Mouse (Mus musculus): ENCODE measurements around the gene Fbln5. TPM values are rescaled to one million over a fixed set of nuclear protein-coding genes. Genes with fewer than 3 reads are reported as not detected.

The Fbln5 gene
- total RNA-seq, 2 experiments from 2014 or later = 9.2 TPM

DNA sequence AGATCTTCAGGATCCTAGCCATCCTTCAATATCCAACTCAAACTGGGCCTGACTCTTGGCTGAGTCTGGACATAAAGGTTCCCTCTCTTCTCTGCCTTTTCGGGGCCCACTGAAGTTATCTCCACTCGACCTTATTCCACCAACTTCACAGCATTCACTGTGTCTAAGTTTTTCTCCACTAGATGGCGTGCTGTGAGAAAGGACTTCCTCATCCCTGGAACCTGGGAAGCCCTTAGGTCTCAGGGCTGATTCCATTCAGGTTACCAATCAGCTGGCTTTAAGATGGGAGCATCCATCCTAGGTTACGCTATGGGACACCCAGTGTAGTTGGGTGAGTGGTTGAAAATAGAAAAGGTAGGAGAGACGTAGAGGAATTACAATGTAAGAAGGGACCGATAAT is 7.7 kb downstream of the Fbln5 start:
- no peak for DNase-seq
- intact Hi-C loops (cut with DNase I) = no loop called here

DNA sequence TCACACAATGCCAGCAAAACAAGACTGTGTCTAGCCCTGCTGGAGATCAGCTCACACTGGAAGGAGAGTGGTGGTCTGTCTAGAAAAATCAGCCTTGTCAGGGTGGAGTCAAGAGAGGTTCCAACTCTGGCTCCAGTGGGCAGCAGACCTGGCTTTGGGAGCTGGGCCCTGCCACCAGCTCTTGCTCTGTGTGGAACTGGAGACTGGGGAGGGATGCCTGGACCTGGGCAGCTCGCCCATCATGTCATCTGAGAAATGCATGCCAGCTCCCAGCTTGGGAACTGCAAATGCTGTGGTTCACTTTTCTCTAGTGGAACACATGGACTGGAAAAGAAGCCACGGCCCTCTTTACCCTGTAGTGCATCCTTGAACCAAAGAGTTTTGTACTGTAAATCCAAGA is 8.3 kb downstream of the Fbln5 start:
- DNase-seq = peak; percentile 53
- intact Hi-C loops (cut with DNase I) = no loop called here

DNA sequence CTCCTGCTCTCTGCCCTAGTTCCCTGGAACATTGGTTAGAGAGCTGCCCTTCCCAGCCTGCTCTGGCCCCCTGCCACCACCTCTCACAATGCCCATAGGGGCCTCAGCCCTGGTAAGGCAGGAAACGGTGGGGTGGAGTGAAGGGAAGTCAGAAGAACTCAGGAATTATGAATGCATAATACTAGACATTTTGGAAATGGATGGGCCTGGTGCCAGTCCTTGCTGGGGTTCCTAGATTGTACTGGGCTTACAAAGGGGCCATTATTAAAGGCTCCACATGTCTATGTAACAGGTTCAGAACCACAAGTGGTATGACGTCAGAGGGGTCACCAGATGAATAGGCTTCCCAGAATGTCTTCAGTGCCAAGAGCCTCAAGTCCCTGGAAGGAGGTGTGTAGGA is 11.5 kb downstream of the Fbln5 start:
- DNase-seq = peak; percentile 29
- intact Hi-C loops (cut with DNase I) = no loop called here

DNA sequence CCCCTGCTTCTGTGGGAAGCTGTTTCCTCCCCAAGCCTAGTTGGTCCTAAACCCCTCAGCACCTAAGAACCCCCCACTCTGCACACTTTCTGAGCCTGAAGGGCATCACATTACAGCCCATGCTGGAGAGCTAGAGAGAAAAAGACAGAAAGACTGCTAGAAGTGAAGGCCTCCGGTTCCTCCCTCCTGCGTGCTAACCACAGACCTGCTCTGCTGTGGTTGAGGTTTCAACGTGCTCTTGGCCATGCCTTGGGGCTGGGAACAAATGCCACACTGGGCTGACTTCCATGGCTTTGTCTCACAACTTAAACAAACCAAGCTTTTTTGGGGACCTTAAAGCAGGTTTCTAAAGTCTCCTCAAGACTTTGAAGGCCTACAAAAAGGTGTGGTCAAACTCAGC is 16.4 kb downstream of the Fbln5 start:
- no peak for DNase-seq
- intact Hi-C loops (cut with DNase I) = no loop called here

DNA sequence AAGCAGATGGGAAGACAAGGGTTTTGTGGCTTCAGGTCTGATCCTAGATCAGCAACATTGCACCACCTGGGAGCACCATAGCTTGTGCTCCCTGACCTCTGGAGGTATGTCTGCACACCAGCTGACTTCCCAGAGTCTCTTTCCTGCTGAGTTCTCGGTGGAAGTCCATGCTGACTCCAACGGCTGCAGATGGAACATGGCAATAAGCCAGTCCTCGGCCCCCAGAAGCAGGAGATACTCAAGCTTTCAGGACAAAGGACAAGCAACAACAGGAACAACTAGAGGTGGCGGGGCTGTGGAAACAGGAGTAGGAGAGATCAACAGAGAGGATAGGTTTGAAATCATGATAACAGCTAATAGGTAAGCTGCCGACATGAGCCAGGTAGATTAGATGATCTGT is 17.1 kb downstream of the Fbln5 start:
- intact Hi-C loops (cut with DNase I) = no loop called here
- no peak for DNase-seq

DNA sequence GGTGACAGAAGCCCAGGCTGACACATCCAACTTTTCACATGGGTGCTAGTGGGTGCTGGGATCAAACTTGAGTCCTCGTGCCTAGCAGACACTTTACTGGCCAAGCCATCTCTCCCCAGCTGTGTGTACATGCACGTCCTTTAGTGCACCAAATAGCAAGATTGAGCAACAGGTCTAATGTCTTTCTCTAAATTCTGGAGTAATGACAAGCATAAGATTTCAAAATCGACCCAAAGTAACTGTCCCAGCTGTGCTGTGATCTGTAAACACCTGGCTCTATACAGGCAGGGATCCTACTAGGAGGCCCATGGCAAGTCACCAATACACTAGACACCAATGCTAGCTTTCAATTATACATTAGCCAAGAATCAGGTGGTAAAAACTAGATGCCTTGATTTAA is 17.8 kb downstream of the Fbln5 start:
- intact Hi-C loops (cut with DNase I) = no loop called here
- no peak for DNase-seq

DNA sequence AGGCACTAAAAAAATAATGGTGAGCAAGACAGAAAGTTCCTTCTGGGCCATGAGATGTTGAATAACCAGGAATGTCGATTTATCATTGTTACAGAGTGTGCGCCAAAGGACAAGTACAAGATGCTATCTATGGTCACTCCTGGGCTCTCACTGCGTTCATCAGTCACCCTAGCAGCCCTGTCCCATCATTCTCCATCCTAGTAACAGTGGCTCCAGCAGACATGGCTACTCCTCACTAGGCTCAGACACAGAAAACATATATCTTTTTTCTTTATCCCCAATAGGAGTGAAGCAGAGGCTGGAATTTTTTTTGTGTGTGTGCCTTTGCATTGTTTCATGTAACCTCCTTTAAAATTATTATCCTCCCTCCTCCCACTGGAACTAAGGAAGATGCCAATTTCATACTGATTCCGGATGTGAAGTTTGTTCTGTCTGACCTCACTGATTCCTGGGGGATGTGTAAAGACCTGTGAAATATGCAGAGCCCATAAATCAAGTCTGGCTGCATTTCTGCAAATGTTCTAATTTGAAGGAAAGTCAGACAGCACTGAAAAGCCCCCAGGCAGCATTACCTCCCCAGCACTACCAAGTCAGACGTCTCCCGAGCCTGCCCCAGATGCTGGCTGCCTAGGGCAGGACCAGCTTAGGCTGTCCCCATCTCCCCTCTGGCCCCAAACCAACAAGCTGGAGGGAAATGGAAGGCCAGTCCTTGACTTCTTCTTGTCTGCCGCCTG is 20.5 kb downstream of the Fbln5 start:
- intact Hi-C loops (cut with DNase I) = no loop called here
- DNase-seq = no peak

DNA sequence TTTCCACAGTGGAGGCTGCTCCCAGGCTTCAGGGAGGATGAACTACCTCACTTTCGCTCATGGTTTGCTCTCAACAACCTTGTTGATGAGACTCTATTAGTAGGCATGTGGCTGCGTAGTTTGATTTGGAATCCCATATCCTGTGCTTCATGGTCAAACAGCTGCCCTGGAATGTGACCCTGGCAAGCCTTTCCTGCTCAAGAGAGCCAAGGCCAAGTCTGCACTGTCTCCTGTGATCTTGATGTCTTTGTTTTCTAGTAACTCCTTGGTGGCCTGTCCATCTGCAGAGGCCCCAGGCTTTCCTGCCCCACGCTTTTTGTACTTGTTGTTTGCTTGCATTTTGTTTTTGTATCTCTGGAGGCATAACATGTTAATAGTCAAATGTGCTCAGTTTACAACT is 24.4 kb downstream of the Fbln5 start:
- intact Hi-C loops (cut with DNase I) = no loop called here
- no peak for DNase-seq

DNA sequence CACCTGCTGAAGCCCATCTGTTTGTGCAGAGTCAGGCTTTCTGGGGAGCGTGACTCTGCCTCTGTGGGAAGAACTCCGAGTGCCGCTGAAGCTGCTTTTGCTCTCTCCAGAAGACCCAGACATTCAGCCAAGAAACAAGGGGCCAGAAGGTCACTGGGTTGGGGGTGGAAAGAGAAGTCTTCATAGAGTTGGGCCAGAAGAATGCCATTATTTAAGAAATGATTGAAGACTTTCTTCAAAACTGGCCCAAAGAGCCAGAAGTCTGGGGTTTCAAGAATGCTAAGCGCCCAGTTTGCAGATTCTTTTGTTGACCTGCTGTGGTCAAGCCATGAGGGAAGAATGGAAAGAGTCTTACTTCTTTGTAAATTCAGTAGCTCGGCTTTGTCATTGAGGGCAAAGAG is 25.6 kb downstream of the Fbln5 start:
- DNase-seq = no peak
- intact Hi-C loops (cut with DNase I) = no loop called here

DNA sequence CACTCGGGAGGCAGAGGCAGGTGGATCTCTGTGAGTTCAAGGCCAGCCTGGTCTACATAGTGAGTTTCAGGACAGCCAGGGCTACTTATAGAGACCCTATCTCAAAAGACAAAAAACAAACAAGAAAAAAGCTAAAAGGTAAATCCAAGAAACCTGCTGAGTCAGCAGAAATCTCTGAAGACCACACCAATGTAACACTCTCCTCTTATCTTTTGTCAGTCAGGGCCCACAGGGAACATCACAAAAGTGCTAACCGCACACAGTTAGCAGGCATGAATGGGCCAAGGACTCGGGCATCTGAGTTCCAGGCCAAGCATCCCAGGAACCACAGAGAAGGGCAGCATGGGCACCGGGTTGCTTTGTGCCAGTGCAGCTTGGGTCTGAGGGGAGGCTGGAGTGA is 26.2 kb downstream of the Fbln5 start:
- no peak for DNase-seq
- intact Hi-C loops (cut with DNase I) = no loop called here

DNA sequence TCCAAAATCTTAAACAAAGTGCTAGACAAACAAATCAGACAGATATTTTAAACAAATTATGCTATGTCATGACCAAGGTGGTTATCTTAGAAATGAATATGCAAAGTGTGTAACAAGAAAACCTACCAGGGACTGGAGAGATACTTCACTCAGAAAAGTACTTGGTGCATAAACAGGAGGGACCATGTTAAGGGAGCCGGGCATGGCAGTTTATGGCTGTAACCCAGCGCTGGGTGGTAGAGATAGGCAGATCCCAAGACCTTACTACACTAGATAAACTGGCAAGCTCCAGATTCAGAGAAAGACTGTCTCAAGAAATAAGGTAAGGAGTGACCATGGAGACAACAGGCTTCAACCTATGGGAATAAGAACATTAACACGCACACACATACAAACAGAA is 29.1 kb downstream of the Fbln5 start:
- intact Hi-C loops (cut with DNase I) = no loop called here
- no peak for DNase-seq

DNA sequence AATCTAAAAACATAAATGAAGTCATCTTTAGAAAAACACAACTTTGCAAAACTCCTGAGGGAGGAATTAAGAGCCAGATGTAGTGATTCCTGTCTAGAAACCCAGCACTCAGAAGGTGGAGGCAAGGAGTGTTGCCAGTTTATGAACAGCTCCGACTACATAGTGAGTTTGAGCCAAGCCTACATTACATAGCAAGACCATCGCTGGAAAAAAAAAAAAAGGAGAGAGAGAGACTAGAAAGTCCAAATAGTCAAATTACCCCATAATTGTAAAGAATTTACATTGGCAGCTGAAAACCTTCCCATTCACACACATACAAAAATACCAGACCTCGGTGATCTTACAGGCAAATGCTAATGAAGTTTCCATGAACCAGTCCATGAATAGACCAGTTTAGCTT is 29.6 kb downstream of the Fbln5 start:
- DNase-seq = no peak

DNA sequence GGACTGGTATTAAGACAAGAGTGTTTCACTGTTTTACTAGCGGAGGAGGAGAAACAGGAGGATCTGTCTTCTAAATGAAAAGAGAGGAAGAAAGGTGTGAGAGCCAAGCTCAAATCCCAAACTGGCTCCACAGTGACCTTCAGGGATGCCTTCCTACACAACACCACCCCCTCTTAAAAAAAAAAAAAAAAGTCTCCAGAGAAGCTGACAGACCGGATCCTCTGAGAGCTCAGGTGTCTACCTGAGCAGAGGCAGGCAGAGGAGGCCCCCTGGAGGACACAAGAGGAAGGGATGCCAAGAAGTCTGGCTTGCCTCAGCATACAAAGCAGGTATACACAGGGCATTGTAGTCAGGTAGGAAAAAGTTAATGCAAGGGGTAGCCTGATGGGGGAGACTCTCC is 36.1 kb downstream of the Fbln5 start:
- intact Hi-C loops (cut with DNase I) = no loop called here

More for the DNA sequence above, 29.6 kb downstream of the Fbln5 start:
- intact Hi-C loops (cut with DNase I) = no loop called here

DNA sequence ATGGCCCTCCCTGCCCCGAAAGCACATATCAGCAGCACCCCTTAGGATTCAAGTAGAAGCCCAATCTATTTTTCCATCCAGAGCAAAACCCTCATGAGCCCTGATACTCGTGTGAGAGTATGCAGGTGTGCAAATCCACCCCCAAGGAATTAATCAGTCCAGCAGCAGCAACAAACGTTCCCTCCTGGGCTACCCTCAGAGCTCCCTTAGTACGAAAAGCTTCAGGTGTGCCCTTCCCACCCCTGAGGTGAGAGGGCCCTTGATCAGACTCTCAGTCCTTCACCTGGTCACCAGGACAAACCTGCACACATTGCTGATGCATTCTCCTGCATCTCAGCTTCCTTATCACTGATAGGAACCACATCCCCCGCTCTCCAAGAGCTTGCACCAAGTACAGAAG is 37.9 kb downstream of the Fbln5 start:
- DNase-seq = no peak
- intact Hi-C loops (cut with DNase I) = no loop called here

More for the DNA sequence above, 36.1 kb downstream of the Fbln5 start:
- DNase-seq = no peak

DNA sequence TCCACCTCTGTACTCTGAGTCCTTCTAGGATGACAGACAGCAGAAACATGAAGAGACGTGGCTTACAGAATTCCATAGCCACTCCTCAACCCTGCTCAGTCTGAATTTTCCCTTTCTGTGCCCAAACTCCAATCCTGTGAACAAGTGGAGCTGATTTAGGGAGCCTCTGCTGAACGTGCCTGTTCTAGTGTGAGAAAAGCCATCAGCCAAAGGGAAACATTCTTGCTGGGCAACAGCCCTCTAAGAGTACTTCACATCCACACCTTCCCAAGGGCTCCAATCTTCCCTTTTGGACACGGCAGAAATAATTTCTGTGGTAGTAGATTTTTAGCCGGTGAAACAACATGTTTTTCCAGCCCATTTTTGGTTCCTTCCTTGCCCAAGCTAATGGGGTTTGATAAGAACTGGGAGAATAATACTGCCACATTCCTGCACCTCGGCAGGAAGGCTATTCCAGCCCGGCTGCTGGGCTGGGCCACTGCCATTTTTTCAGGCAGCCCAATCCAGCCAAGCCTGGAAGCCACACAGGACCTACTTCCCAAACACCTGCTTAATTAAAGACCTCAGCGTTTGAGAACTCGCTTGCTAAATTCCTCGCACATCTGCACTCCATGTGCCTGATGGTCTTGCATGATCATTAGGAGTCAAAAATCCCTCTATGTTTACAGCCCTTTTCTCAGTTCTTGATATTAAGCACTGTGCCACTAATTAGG is 41.1 kb downstream of the Fbln5 start:
- DNase-seq = no peak
- intact Hi-C loops (cut with DNase I) = no loop called here

DNA sequence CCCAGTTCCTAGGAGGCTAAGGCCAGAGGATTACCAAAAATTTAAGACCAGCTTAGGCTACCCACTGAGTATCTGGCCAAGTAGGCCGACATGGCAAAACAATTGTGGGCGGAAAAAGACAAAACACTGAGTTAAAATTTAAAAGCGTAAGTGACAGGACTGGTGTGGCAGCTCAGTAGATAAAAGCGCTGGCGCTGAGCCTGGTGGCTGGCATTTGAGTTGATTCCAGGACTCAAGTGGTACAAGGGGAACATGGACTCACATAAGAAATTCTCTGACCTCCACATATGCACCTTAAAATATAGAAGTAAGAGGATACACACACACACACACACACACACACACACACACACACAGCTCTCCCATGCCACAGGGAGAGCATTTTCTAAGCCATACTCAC is 42.5 kb downstream of the Fbln5 start:
- intact Hi-C loops (cut with DNase I) = no loop called here
- DNase-seq = no peak

DNA sequence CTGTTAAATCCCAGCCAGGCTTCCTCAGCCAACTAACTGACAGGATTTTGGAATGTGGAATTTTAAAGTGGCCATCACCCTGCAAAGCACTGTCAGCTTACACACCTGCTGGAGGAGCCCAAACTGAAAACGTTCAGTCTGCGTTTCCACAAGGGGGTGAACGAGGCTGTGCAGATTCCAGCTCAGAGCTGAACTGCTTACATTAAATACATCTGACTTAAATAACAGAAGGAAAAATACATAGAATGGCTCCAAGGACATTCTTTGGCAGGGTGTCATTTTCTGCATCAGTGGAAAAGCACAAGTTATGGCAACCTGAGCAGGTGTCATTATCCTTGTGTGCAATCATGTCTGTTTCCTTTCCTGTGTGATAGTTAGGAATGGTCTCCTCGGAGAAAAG is 44.7 kb downstream of the Fbln5 start:
- no peak for DNase-seq
- intact Hi-C loops (cut with DNase I) = no loop called here

DNA sequence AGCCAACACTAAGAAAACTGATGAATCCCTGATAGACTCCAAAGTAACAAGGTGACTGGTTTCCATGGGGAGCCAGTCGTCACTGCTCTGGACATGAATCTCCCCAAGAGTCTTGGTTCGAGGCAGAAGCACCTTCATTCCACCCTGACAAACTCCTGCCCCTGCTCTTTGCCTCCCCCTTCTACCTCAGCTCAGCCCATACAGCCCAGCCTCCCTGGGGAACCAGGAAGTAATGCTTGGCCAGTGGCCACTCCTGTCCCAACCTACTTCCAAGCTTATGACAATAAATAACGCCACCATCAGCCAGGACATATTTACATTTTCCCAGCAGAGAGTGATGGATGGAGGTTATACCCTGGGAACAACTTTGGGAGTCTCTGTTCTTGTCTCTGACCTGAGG is 45.9 kb downstream of the Fbln5 start:
- no peak for DNase-seq
- intact Hi-C loops (cut with DNase I) = no loop called here

DNA sequence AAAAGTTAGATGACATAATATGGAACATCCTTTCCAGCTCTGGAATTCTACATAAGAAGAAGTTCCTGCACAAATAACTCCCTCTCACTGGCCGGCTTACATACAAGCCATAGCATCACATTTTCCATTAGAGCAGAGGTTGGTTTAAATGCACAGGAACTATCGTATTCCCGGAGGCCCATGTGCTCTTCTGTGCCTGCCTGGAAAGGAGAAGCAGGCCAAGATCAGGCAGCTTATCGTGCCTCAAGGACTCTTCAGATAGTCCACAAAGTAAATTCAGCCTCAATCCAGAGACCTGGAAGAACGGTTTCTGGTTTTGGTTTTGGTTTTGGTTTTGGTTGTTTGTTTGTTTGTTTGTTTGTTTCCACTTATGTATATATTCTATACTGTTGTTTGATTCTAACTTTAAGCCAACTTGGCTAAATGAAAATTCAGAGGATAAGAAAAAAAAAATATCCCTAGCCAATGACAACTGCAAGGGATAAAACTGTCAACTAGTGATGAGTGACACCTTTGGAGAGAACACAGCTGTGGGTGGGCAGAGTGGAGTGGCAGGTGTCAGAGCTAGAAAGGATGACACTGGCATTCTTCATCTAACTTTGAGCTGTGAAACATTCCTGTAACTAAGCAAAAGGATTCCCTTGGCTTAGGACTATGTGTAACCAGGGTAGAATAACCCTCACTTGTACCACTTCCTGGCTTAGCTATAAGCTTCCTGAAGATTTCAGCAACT is 48.4 kb downstream of the Fbln5 start:
- DNase-seq = no peak
- intact Hi-C loops (cut with DNase I) = no loop called here

DNA sequence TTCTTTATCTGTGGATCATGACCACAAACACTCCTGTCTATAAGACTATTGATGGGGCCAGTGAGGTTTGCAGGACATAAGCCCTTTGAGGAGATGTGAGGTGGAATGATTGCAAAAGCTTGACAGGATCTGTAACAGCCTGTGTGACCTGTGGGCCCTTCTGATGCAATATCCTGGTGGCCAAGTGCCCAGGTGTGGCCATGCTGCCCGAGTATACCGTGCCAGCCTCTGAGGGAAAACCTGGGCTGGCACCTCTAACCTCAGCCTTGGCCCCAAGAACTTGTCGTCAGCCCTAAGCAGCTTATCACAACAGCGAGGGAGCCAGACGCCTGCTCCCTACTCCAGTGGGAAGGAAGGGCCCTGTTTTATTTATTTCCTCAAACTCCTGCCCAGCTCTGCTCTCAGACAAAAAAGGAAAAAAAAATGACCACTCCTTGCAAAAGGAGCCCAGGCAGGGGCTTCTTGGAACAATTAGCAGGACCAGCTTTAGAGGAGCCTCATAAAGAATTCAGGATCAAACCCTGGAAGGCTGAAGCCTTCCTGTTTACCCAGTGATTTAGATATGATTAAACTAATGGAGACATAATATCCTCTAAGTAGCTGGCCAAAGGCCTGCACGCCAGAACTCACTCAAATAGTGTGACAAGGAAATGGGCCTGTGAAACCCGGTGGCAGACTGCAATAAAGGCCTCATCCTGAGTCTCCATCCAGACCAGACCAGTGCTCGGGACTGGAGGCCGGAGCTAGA is 51.4 kb downstream of the Fbln5 start:
- peak; percentile 9 for DNase-seq
- intact Hi-C loops (cut with DNase I) = no loop called here

DNA sequence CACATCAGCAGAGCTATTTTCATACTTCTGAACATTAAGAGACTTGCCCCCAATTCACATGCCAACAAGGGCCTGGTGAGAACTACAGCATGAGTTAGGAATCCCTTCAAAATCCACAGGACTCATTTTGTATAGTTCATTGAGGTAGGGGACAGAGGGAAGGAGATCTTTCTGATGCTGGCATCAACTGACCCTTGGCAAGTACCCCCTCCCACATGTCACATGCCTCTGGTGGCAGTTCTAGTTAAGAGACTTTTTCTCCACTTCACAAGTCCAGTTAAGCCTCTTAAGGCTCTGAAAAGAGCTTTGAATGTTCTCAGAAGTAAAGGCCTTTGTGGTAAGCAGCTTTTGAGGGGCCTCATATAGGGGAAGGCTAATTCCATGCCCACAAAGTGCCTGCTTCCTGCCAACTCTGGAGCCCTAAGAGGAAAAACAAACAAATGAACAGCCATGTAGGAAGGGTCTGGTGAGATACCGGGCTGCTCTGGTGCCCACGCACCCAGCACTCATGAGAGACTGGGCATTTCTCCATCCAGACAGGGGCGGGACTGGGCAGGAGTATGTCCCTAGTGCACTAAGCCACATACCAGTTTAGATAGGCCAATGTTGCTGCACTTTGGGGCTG is 52.5 kb downstream of the Fbln5 start:
- intact Hi-C loops (cut with DNase I) = no loop called here
- DNase-seq = no peak

Measured in left cerebral cortex, postnatal 4 days (tissue).